13 mouse cellular contexts compared by ENCODE assay signal in the genomic region with DNA sequence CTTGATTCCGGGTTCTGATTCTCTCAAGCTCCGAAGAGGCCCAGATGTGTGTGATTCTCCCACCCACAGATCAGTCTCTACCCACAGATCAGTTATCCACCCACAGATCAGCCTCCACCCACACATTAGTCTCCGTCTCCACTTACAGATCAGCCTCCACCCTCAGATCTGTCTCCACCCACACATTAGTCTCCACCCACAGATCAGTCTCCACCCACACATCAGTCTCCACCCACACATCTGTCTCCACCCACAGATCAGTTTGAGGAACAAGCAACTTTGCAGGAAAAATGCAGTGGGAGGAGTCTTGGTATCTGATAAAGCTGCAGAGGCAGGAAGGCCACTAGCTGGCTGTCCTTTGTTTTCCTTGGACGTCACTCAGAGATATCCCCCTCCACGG. TPM values are rescaled to one million over a fixed set of nuclear protein-coding genes. Genes with fewer than 3 reads are reported as not detected.
DNase-seq lines count a peak whose midpoint lies in the region; ATAC-seq lines count a peak whose summit lies in the region.
"Had no signal": no experiment of that assay in that cellular context is flagged by ENCODE, and none has a peak within 500 bp of the region (broad histone marks: within the 10 kb centered on the region; RNA-seq: fewer than 3 reads in every experiment).

No protein-coding gene starts in this region.

- peak; percentile 59 for DNase-seq in ES-CJ7 (ENCODE audit: low read depth, low spot score)
- DNase-seq in c-Kit-positive CD71-negative TER-119-negative erythroid progenitor cells, embryonic 14.5 days (ENCODE audit: low read depth): peak; percentile 41
- DNase-seq in liver, embryonic 11.5 days (ENCODE audit: low spot score): no peak
- no peak for DNase-seq in adrenal gland, postnatal 25 days
- no peak for DNase-seq in lung, postnatal 14 days
- no peak for DNase-seq in gastrocnemius, adult 8-10 months (ENCODE audit: low spot score in 2 of 2)
- DNase-seq: heart, postnatal 36 days; layer of hippocampus, adult 9-11 months; lung, adult 18-20 months had no signal

- no peak overlapping the region for H3K9ac ChIP-seq in liver, embryonic 11.5 days (ENCODE audit: low read depth, low read length)

- WGBS in liver, embryonic 11.5 days: 46% methylated on average over 5 of the region's 5 CpGs

- peak overlapping the region; percentile 43 for H3K4me2 ChIP-seq in liver, embryonic 11.5 days

- H3K27me3 ChIP-seq in liver, embryonic 11.5 days (replicated peaks; ENCODE audit: control insufficient read depth, insufficient read depth, low read length): no peaks in the 10 kb centered on the region

- no peaks in the 10 kb centered on the region for H3K4me1 ChIP-seq in liver, embryonic 11.5 days (replicated peaks; ENCODE audit: control insufficient read depth, insufficient read depth, low read length)
- H3K4me1 ChIP-seq: embryonic facial prominence, embryonic 10.5 days had no signal

- peak; percentile 88 for ATAC-seq in liver, embryonic 11.5 days (replicated peaks; ENCODE audit: low FRiP score)
- 0 out of 2 replicates have a peak, but pooled peaks have one; percentile 43 for ATAC-seq in monocyte, adult 5-6 weeks (replicated peaks; ENCODE audit: insufficient number of reproducible peaks, low FRiP score, low TSS enrichment, poor library complexity, severe bottlenecking)
- ATAC-seq: inflammation-experienced regulatory T-cells, adult 6 months had no signal

- H3K9me3 ChIP-seq in liver, embryonic 11.5 days (ENCODE audit: control insufficient read depth, low read length): no peaks in the 10 kb centered on the region
- H3K9me3 ChIP-seq: embryonic facial prominence, embryonic 10.5 days had no signal

- no peak overlapping the region for H3K4me3 ChIP-seq in liver, embryonic 11.5 days (ENCODE audit: low read depth, low read length)
- H3K4me3 ChIP-seq: embryonic facial prominence, embryonic 10.5 days had no signal

- no peaks in the 10 kb centered on the region for H3K36me3 ChIP-seq in liver, embryonic 11.5 days (ENCODE audit: control insufficient read depth, insufficient read depth, low read length)
- H3K36me3 ChIP-seq: embryonic facial prominence, embryonic 10.5 days had no signal

- no peak overlapping the region for H3K27ac ChIP-seq in liver, embryonic 11.5 days (ENCODE audit: low read depth, low read length)
- H3K27ac ChIP-seq: embryonic facial prominence, embryonic 10.5 days had no signal

RNA-seq across cellular contexts. Expression of gene Gadl1, which starts 46.5 kb away (rescaled TPM):
- polyA plus RNA-seq in liver, embryonic 11.5 days (2014; fragmentation: Nextera tagmentation; extraction: Ambion mirVana): 0.37 and 0.39 TPM in 2 replicates
- not detected in 3 replicates for total RNA-seq in monocyte, adult 5-6 weeks (2017)
- total RNA-seq in adrenal gland, postnatal 25 days (2021): 0.24 TPM in 1 of 2 replicates, not detected in the other
- total RNA-seq in gastrocnemius, adult 8-10 months (2022): 1 to 10 TPM; 1.6 to 6.2 (median 4.0) TPM
- total RNA-seq: heart, postnatal 36 days; neutrophil, adult 5-6 weeks had no signal
- polyA plus RNA-seq: inflammation-experienced regulatory T-cells, adult 6 months had no signal

Comparison
In these comparisons a context has a peak if more than half of its experiments do, and no peak if none do; other contexts are left out.
1. DNase-seq: peak in ES-CJ7 (single experiment) and c-Kit-positive CD71-negative TER-119-negative erythroid progenitor cells, embryonic 14.5 days (single experiment); none in liver, embryonic 11.5 days (single experiment), adrenal gland, postnatal 25 days (single experiment), lung, postnatal 14 days (single experiment) and gastrocnemius, adult 8-10 months (0 of 2).